Mouse (Mus musculus) A20 (cell line): ENCODE measurements around the gene Mllt10.

Experiments
- DNase-seq: peaks from one replicate; pipeline ENCODE4 v3.0.0-alpha.2; 2011; ENCODE audit warnings: low read depth, low spot score

The Mllt10 gene

GRCm38 (mm10) chr2:18055016-18055928 is at the start of gene Mllt10:
TSS of gene Mllt10 (plus strand) at chr2:18055237.
- DNase-seq = peak; percentile 78

- DNase-seq = no peak
Observed at GRCm38 (mm10) chr2:18011226-18011625, 43.8 kb upstream of the Mllt10 start.

- DNase-seq = no peak
Observed at GRCm38 (mm10) chr2:18012866-18013265, 42.2 kb upstream of the Mllt10 start.

GRCm38 (mm10) chr2:18015581-18015980 is 39.5 kb upstream of the Mllt10 start:
- DNase-seq = no peak

- peak; percentile 77 for DNase-seq
Observed at GRCm38 (mm10) chr2:18016639-18017038, 38.4 kb upstream of the Mllt10 start.

- no peak for DNase-seq
Observed at GRCm38 (mm10) chr2:18017321-18017720, 37.7 kb upstream of the Mllt10 start.

- DNase-seq = no peak
Observed at GRCm38 (mm10) chr2:18019122-18019521, 35.9 kb upstream of the Mllt10 start.

GRCm38 (mm10) chr2:18022886-18023285 is 32.2 kb upstream of the Mllt10 start:
- no peak for DNase-seq

GRCm38 (mm10) chr2:18025116-18025515 is 29.9 kb upstream of the Mllt10 start:
- DNase-seq = no peak

- no peak for DNase-seq
Observed at GRCm38 (mm10) chr2:18025781-18026115, 29.3 kb upstream of the Mllt10 start.

- DNase-seq = no peak
Observed at GRCm38 (mm10) chr2:18026116-18026947, 28.7 kb upstream of the Mllt10 start.

GRCm38 (mm10) chr2:18027448-18028139 is 27.4 kb upstream of the Mllt10 start:
- DNase-seq = peak; percentile 93

GRCm38 (mm10) chr2:18028140-18029021 is 26.7 kb upstream of the Mllt10 start:
- peak; percentile 72 for DNase-seq

GRCm38 (mm10) chr2:18029656-18030055 is 25.4 kb upstream of the Mllt10 start:
- no peak for DNase-seq

GRCm38 (mm10) chr2:18030581-18030980 is 24.5 kb upstream of the Mllt10 start:
- DNase-seq = no peak

GRCm38 (mm10) chr2:18031271-18031821 is 23.7 kb upstream of the Mllt10 start:
- DNase-seq = no peak

- DNase-seq = no peak
Observed at GRCm38 (mm10) chr2:18031831-18032537, 23.1 kb upstream of the Mllt10 start.

GRCm38 (mm10) chr2:18032538-18032895 is 22.5 kb upstream of the Mllt10 start:
- no peak for DNase-seq

- no peak for DNase-seq
Observed at GRCm38 (mm10) chr2:18033166-18034108, 21.6 kb upstream of the Mllt10 start.
